Mouse (Mus musculus): ENCODE results near the gene Dbil5. TPM values are rescaled to one million over a fixed set of nuclear protein-coding genes. Genes with fewer than 3 reads are reported as not detected.

Dbil5 gene
- total RNA-seq, 2 experiments from 2014 or later: 0.64 to 0.67 TPM

- intact Hi-C loops (cut with DNase I): no loop called here
- DNase-seq (ENCODE audit: extremely low spot score in 1 of 2, low spot score in 2 of 2): no peak
These were observed 43.8 kb downstream of the Dbil5 start for GRCm38 (mm10) chr11:76261224-76261623.

GRCm38 (mm10) chr11:76262611-76263351 is 45.4 kb downstream of the Dbil5 start:
- intact Hi-C loops (cut with DNase I): no loop called here
- DNase-seq (ENCODE audit: extremely low spot score in 1 of 2, low spot score in 2 of 2): no peak

DNA sequence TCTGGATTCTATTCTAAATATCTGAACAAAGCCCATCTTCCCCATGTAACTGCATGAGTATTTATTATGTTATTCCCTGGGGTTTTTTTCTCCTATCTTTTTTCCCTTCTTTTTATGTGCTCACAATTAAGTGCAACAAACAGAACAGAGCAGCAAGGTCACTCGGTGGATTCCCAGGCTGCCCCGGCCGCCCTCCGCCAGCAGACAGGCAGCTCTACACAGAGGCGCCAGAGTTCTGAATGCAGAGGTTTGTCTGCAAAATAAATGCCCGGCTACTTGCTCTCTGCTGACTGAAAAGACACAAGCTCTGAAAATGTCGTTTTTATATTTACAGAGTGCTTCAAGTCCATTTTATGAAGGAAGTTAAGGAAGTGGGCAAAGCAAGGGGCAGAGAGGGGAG is 50.1 kb downstream of the Dbil5 start:
- no peak for DNase-seq (ENCODE audit: extremely low spot score in 1 of 2, low spot score in 2 of 2)
- intact Hi-C loops (cut with DNase I): no loop called here

DNA sequence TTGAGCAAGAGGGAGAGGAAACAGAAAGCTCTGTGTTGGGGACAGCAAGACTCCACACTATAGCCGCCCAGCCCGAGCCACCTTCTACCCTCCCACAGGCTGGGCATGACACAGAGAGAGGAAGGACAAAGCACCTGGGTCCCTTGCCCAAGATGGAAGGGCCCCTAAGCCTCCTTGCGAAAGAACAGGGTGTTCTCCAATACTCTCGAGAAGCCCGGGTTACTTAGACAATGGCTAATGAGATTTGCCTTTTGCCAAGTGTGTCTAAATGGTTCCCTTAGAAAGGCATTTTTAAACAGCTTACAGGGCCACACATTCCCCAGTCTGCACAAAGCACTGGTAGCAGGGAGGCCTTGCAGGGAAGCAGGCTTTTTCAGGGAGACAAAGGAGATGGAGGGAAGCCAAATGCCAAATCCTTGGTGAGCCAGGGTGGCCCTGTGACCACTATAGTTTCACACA is 50.6 kb downstream of the Dbil5 start:
- intact Hi-C loops (cut with DNase I): no loop called here
- peak in 1 of 2 experiments; percentile 52 for DNase-seq (ENCODE audit: extremely low spot score in 1 of 2, low spot score in 2 of 2)

Other genes starting within 250 kb of the Dbil5 start
- gene 1700016K19Rik, start 217.7 kb upstream of the Dbil5 start, total RNA-seq (2021): 1 to 10 TPM; 4.5 to 6.2 TPM
- 10 to 100 TPM; 27.3 to 29.6 TPM for gene Rflnb, start 189.8 kb upstream of the Dbil5 start, total RNA-seq (2021)
- gene Vps53, start 38.0 kb upstream of the Dbil5 start, total RNA-seq (2021): 10 to 100 TPM; 74.5 to 82.5 TPM
- gene Fam57a, start 37.9 kb upstream of the Dbil5 start, total RNA-seq (2021): 10 to 100 TPM; 15.4 to 17.0 TPM
- gene Gemin4, start 56 bp downstream of the Dbil5 start, total RNA-seq (2021): 10 to 100 TPM in 1 of 2 experiments, 1 to 10 TPM in 1; 6.9 to 10.4 TPM
- gene Mrm3, start 26.1 kb downstream of the Dbil5 start, total RNA-seq (2021): 10 to 100 TPM; 17.4 to 17.6 TPM
- 10 to 100 TPM; 47.9 to 53.8 TPM for gene Glod4, start 26.1 kb downstream of the Dbil5 start, total RNA-seq (2021)
- 10 to 100 TPM in 1 of 2 experiments, 1 to 10 TPM in 1; 8.5 to 13.2 TPM for gene Nxn, start 181.5 kb downstream of the Dbil5 start, total RNA-seq (2021)
- 10 to 100 TPM; 42.6 to 44.1 TPM for gene Timm22, start 189.3 kb downstream of the Dbil5 start, total RNA-seq (2021)